Mouse (Mus musculus) adrenal gland, adult 10 weeks (tissue): ENCODE measurements around the gene Samt4. TPM values are rescaled to one million over a fixed set of nuclear protein-coding genes. Genes with fewer than 3 reads are reported as not detected.

Experiments used
- polyA plus RNA-seq: library from polyadenylated mRNA; stranded (reverse); fragments of 350-450 nt; fragmentation: Illumina TruSeq; extraction: RNeasy Lipid Tissue Mini Kit (QIAGEN cat#74804); gene quantifications from one replicate; pipeline ENCODE4 v1.2.3, GENCODE M21; 2014; ENCODE audit warnings: low read depth, low replicate concordance

Samt4 gene
- polyA plus RNA-seq: not detected

DNA sequence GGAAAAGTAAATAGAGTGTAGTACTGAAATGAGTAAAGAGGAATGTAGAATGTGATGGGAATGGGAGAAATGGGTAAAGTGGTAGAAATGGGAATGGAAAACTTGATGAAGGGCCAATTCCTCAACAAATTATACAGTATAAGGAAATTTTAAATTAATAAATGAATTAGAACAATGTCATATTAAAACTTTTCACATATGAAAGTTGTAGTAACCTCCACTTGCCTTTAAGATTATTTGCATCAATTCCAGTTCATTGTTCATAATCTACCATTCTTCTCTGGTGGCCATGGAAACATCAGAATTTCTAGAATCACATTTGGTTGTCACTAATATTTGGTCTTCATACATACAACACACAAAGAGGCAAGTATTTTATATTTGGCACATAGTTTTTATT is at the start of gene Samt4:
Gene Samt4, plus strand, starts transcription at position 301 of the 400 bp plus-strand sequence.

Other genes with a start within 250 kb of the Samt4 start
- gene 4930524N10Rik, start 138.6 kb upstream of the Samt4 start, polyA plus RNA-seq: not detected
- not detected for gene Samt2, start 97.4 kb downstream of the Samt4 start, polyA plus RNA-seq